Mouse (Mus musculus): Measurements from ENCODE around the gene Tssk3. TPM values are rescaled to one million over a fixed set of nuclear protein-coding genes. Genes with fewer than 3 reads are reported as not detected.
"Not testable (repeated sequence)": the region's sequence is repeated elsewhere in the genome, so short reads cannot be mapped to it uniquely, and the experiment has no call there.

The Tssk3 gene
- not detected for total RNA-seq (2021)

DNA sequence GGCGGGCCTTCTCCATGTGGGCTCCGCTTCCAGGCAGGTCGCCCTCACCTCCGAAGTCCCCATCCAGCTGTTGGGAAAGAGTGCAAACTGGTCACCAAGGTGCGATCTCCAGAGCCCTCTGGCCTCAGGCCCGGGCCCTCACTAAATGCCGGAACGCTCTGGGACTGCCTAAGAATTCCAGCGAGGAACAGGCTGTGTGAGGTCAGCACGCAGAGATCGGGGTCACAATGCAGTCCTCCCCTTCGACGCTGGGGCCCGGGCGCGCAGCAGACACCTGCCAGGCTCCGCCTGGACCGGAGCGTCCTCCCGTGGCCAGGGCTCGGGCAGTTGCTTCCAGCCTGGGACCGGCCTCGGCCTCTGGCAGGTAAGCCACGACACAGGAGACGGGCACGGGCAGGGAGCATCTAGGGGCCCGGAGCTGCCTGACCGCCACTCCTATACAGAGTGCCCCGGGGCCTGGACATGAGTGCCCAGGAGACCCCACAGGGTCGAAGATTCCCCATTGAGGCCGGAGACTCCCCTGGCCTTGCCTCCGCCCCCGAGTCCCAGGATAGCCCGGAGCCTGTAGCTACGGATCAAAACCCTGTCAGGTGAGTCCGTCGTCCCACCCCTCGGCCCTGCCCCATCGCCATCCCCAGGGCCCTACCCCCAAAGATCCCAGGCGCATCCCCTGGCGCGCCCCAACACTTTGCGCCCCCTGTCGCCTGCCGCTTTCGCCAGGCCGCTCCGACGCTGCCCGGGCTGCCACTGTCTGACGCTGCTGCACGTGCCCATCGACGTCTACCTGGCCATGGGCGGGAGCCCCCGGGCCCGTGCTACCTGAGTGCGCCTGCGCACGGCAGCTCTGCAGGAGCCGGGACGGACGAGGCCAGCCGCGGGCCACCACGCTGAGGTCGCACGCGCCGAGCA is at the start of gene Tssk3, which contains the start of gene Fam229a:
TSS of gene Tssk3 (minus strand) at position 51 of the 909 bp plus-strand sequence.
TSS of gene Fam229a (plus strand) at position 219 of the 909 bp plus-strand sequence.
- intact Hi-C loops (cut with DNase I), result loop anchor here (10.0 kb wide), 1 partner anchor 114 kb away; the partner anchor contains the start of genes Eif3i and Tmem234
- DNase-seq, result peak in 1 of 2 experiments; percentile 18

DNA sequence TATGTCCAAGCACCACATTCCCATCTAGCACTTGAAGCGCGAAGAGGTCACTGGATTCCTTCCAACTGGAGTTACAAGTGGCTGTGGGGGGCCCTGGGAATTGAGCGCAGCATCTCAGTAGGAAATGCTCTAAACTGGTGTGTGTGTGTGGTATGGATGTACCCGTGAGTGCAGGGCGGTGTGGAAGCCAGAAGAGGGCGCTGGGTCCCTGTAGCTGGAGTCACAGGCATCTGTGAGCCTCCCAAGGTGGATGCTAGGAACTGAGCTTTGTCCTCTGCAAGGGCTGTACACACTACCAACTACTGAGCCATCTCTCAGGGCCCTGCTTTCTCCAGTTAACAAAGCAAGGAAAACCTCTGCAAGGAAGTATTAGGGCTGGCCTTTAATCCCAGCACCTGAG is 49.2 kb upstream of the Tssk3 start:
- intact Hi-C loops (cut with DNase I), result loop anchor here (5.0 kb wide), 1 partner anchor 43 kb away; no protein-coding TSS in a partner anchor
- DNase-seq, result peak; percentile 18 to 30

DNA sequence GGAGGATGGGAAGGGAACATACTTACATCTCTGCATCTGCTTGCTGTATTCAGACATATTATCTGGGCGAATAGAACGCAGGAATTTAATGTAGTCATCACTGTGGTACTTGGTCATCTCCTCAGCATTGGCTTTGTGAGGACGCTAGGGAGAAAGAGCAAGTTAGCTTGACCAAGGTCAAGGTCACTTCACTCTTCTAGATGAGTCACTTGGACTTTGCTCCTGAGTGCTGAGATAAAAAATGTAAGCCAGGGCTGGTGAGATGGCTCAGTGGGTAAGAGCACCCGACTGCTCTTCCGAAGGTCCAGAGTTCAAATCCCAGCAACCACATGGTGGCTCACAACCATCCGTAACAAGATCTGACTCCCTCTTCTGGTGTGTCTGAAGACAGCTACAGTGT is 38.1 kb upstream of the Tssk3 start:
- intact Hi-C loops (cut with DNase I); DNase-seq: not testable (repeated sequence)

DNA sequence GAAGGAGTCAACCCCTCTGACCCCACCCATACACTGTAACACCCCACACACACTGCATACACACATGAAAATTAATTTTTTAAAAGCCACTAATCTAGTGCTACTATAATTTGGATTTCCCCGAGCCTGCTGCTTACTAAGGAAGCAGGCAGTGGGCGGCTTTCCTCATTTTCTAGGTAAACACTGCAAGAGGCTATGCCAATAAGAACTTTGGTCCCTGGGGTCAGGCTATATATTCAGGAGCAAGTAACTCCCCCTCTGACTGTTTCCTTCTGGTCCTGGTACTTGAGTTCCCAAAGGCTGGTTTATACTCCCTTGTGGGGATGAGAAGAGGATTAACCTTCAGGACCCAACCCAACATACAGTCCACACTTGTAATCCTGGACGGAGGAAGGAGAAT is 35.1 kb upstream of the Tssk3 start:
- DNase-seq, result no peak
- intact Hi-C loops (cut with DNase I), result no loop called here

DNA sequence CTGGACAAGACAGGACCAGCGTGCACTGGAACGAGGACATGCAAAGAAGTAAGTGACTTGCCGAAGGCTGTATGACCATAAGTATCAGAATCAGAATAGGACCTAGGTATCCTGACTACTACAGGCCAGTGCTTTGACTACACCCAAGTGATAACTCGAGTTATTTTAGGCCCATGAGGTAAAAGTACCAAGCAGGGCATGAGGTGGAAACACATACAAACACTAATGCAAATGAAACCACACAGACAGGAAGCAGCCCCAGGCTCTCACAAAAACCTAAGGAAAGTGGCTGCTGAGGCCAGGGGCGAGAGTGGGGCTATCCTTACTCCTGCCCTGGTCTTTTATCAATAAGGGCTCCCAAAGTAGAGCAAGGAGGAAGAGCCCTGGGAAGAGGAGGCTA is 34.5 kb upstream of the Tssk3 start:
- intact Hi-C loops (cut with DNase I), result no loop called here
- no peak for DNase-seq

DNA sequence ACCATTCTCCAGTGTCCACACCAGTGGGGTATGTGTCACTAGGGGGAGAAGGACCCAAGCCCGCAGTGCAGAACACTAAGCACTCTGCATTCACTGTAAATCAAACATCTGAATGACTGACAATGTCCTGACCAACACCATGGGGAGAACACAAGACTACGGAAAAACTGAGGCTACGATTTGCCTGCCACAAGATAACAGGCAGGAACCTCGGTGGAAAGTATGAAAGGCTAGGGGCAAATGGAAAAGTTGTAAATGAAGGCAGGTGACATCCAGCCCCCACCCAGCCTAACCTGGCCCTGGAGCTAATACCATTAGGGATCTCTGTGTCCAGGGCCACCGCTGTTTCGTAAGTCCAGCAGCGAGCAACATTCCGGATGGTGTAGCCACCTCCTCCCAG is 27.7 kb upstream of the Tssk3 start:
- no peak for DNase-seq
- intact Hi-C loops (cut with DNase I), result no loop called here

DNA sequence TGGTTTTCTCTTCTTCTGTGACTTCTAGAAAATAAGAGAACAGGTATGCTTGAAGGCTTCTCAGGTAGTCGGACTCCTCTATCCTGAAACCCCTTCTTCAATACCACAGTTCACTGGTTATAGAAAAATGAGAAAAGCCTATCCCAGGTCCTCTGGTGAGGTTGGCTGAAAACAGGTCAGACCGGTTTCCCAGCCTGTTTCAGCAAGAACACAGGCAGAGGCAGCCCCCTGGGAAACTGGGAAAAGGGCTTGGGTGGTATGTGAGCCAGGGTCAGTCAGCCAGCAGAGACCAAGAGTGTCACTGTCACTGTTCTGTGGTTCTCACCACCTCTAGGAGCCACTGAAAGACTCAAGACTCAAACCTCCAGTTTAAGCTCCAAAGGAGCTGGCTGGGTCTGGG is 26.1 kb upstream of the Tssk3 start:
- no peak for DNase-seq
- intact Hi-C loops (cut with DNase I), result no loop called here

DNA sequence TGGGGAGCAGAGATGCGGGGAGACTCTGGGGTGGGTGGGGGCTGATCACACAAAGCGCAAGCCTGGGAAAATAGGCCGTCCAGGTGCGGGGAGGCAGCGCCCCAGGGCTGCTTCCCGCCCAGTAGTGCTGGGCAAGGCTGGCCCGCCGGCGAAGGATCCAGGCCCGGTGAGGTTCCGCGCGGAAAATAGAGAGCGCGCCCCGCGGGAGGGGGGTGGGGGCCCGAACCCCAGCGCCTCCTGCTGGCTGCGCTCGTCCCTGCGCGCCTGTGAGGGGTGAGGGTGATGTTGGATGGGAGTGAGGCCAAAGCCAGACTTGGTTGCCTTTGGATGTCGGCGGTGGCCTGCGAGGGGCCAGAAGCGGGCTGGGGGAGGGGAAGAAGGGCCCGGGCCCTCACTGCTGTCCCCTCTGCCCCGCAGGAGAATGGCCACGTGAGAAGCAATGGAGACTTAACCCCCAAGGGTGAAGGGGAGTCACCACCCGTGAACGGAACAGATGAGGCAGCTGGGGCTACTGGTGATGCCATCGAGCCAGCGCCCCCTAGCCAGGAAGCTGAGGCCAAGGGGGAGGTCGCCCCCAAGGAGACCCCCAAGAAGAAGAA is 23.6 kb upstream of the Tssk3 start:
- peak; percentile 74 to 80 for DNase-seq
- intact Hi-C loops (cut with DNase I), result no loop called here

DNA sequence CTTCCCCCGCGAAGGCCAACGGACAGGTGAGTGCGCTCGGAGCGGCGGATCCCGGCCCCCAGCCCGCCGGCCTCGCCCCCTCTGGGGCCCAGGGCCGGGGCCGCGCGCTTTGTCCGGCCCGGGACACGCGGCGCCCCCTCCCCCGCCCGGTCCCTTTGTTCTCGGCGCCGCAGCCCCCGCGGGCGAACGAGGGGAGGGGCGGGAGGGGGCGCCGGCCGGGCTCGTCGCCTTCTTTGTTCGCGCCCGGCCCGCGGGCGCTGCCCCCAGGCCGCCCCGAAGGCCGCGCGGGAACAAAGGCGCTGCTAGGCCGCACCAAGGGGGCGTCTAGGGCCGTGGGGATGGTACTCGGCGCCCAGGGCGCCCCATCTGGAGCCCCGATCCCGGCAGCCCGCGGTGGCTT is 23.1 kb upstream of the Tssk3 start:
- intact Hi-C loops (cut with DNase I), result no loop called here
- no peak for DNase-seq

DNA sequence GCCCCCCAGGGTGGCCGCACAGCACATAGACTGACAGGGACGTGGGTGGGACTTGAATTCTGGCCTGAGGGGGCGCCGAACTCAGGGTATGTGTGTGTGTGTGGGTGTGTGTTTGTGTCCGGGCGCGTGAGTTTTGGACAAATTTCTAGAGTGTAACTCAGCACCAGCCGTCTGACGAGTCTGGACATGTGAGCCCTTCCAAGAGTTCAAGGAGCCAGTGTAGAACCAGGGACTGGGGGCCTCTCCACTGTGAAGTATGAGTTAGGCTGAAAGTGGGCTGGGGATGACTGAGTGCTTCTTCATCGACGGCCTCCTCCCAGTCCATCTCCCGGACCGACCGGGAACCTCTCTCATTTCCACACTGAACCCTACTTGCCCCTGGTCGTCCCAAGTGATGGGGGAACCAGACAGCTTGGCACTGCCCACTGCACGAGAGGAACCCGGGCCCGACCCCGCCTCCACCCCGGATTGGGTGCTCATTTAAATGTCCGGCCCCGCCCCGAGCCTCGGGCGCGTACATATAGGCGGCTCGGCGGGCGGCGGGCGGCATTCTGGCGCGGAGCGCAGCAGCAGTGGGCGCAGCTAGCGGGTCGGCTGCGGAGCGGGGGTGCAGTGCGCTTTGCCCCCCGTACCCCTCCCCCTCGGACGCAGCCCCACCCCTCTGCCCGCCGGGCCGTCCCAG is 22.4 kb upstream of the Tssk3 start, which contains the start of gene Marcksl1:
TSS of gene Marcksl1 (plus strand) at position 496 of the 682 bp plus-strand sequence.
- peak; percentile 89 for DNase-seq
- intact Hi-C loops (cut with DNase I), result no loop called here

DNA sequence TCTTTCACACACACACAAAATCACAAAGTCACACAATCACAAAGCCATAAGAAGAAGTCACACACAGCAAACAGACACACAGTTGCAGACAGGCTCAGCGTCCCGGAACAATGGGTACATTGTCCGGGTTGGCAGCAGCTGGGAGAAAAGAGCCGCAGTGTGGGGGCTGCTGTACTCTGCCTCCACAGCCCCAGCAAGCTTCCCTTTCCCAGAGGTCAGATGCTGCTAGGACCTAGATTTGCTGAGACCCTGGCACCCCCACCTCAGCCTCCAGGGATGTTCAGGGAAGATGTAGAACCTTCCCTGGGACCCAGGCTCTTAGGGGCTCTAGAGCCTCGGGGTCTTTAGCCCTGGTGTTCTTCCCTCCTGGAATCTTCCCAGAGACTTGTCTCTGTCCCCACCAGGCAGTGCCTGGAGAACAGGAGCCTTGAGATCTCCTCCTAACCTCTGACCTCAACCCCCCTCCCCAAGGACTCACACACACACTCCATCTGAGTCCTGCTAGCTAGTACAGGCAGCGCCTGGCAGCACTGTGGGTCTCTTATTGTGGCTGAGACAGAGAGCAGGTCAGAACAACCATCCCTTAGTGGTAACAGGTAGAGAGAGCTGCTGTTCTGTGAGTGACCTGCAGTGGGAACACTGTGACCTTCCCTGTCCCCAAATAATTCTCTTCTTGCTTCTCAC is 20.7 kb upstream of the Tssk3 start:
- no peak for DNase-seq
- intact Hi-C loops (cut with DNase I), result no loop called here

DNA sequence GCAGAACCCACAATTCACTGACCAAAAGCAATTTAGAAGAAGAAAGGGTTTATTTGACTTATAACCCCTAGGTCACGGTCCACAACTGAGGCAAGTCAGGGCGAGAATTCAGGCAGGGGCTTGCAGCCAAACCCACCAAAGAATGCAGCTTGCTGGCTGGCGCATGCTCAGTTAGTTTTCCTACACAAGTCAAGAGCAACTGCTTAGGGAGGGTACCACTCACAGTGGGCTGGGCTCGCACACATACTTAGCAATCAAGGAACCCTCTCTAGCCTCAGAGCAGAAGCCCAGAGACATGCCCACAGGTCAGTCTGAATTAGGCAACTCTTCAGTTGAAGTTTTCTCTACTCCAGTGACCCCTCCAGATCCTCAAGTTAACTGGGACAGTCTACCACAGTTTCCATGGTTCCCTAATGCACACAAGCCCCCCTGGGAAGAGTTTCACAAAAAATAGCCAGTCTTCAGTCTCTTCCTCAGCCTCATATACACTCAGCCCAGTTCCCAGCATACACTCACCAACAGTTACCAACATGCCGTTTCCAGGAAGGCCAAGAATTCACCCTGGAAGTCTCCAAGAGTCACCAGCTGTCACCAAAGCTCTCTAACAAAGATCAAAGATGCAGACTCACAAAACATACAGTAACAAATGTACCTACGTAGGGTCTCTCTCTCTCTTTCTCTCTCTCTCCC is 20.0 kb upstream of the Tssk3 start:
- intact Hi-C loops (cut with DNase I), result no loop called here
- DNase-seq, result no peak

DNA sequence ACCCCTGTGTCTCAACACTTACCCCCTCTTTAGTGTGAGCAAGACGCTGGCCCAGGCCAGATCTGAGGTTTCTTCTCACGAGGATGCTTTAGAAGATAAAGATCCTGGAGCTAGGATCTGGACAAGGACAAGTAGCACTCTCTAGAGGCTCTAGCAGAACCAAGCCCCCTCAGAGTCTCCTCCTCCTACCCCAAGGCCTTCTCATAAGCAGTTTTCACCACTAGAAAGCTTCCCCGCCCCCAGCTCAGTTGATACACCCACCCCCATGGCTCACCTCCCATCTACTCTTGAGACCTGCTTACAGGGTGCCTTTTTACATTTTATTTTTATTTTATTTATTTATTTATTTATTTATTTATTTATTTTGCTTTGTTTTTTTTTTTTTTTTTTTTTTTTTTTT is 18.8 kb upstream of the Tssk3 start:
- intact Hi-C loops (cut with DNase I), result no loop called here
- no peak for DNase-seq

DNA sequence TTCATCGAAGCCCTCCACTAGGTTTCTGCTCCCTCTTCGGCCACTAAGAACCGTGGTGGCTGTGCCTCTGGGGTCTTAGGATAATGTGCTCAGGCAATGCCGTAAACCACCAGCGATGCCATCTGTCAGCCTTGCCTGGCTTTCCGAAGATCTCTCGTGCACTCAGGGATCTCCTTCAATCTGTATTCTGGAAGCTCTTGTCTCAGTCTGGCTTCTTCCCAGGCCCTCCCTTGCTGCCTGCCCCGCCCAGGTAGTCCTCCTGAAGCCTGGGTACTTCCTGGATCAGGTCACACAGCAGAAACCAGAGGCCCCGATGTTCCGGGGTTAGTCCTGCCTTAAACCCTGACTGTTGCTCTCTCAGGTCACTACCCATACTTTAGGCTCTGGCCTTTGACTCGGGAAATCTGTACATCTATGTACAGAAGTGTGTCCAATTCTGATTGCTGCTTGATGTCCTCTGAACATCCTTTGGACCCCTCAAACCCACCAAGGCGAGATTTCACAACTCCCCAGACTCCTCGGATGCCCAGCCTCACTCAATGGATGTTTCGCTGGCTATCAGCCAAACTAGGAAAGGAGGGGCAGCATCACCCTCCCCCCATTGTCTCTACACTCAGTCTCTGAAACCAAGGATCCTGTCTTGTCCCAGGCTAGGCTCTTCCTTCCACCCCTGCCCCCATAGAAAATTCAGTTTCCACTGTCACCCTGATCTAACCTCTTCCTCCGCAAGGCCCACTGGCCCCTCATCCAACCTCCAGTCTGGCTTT is 18.2 kb upstream of the Tssk3 start:
- intact Hi-C loops (cut with DNase I), result no loop called here
- no peak for DNase-seq

DNA sequence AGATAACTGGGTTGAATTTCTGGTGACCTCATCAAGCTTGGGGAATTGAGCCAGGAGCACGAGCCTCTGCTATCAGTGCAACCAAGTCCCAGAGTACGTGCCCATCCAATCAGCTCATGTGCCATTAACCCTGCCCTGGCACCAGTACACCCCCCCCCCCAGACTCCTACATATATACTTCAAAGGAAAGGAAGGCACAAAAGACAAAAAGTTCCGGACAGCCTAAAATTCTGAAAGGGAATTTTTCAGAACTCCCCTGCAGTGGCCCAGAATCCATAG is 17.4 kb upstream of the Tssk3 start:
- no peak for DNase-seq
- intact Hi-C loops (cut with DNase I), result no loop called here

DNA sequence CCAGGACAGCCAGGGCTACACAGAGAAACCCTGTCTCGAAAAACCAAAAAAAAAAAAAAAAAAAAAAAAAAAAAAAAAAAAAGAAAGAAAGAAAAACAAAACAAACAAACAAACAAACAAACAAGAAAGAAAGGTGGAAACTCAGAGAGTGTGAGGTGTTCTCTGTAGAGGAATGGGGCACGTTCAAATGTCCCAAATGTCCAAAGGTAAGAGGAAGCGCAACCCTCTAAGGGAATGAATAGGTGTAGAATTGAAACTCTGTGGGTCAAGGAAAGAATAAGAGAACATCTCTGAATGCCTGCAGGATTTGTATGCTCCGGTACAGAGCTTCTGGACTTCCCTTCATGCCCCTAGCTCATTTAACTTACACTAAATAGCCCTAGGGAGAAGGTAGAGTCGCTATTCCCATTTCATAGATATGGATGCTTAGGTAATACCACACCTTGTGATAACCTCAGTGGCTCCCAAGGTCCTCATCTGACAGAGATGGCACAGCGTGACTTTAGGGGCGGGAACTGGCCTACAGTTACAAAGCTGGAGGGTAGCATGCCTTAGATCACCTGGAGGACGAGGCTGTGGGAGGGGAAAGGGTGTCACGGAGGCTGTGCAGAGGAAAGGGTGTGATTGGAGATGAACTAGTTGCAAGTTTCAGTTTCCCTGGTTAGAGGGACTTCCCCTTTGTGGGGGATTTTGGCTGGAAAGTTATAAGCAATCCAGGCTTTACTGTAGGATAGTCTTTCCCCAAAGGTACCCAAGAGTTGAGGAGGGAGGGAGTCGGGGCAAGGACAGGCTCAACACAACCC is 16.8 kb upstream of the Tssk3 start:
- intact Hi-C loops (cut with DNase I), result no loop called here
- DNase-seq, result no peak

DNA sequence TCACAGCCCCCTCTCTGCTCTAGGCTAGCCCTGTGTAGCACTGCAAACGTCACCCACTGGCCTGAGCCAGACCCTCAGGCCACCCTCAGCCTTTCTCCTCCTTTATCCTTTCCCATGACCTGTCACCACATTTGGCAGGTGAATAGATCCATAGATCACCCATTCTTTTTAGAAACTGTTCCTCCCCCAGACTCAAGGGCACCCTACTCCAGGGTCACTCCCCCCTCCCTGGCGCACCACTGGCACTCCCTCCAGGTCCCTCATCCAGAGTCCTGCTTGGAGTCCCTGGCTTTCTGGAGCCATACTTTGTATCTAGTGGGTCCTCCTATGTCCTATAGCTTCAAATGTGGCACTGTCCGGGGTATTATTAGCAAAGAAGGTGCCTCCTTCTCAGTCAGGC is 14.7 kb upstream of the Tssk3 start:
- DNase-seq, result no peak
- intact Hi-C loops (cut with DNase I), result no loop called here

DNA sequence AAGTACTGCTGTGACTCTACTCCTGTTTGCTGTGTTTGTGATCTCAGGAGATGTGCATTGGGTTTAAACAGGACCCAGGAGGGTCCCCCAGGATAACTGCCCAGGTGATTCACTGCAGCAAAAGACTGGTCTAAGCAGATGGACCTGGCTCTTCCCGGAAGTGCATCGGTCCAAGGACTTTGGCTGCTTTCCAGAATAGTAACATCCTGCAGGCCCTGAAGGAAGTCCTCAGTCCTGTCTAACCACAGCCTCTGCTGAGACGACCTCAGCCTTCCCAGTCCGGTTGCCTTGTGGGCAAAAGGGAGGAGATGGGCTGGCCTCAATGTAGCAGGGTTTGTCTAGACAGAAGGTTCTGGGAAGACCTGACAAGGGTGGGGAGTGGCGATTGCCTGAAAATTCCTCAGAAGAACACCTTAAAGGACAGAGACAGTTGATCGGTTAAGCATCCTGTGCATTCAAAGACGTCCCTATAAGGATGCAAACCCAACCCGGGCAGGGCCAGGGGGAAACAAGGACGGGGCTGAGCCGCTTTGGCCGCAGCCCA is 12.2 kb upstream of the Tssk3 start:
- intact Hi-C loops (cut with DNase I), result no loop called here
- DNase-seq, result no peak

Measured in heart, postnatal 10 days (tissue).